Mouse (Mus musculus): ENCODE data around the gene Cwf19l2. TPM values are rescaled to one million over a fixed set of nuclear protein-coding genes. Genes with fewer than 3 reads are reported as not detected.
"Not testable (repeated sequence)": the region's sequence is repeated elsewhere in the genome, so short reads cannot be mapped to it uniquely, and the experiment has no call there.

Cwf19l2 gene
- total RNA-seq (2015) (15.5 and 18.1 TPM in 2 replicates), total RNA-seq (2017) (33.3 and 43.2 TPM in 2 replicates)

GRCm38 (mm10) chr9:3403251-3404208, at the start of gene Cwf19l2:
Gene Cwf19l2 (plus strand): TSS chr9:3403592.
- peak; percentile 94 for ATAC-seq (ENCODE audit: poor library complexity, severe bottlenecking)

- not testable (repeated sequence) for ATAC-seq (ENCODE audit: poor library complexity, severe bottlenecking)
Measured at GRCm38 (mm10) chr9:3376323-3376722, 27.1 kb upstream of the Cwf19l2 start.

- ATAC-seq (ENCODE audit: poor library complexity, severe bottlenecking), result peak; percentile 16; the same call in 1 of the 2 replicates
Measured at GRCm38 (mm10) chr9:3404372-3404771, 980 bp downstream of the Cwf19l2 start.

- ATAC-seq (ENCODE audit: poor library complexity, severe bottlenecking), result not testable (repeated sequence)
Measured at GRCm38 (mm10) chr9:3439555-3440300, 36.3 kb downstream of the Cwf19l2 start.

- peak; percentile 54 for ATAC-seq (ENCODE audit: poor library complexity, severe bottlenecking)
Measured at GRCm38 (mm10) chr9:3471897-3472296, 68.5 kb downstream of the Cwf19l2 start.

- ATAC-seq (ENCODE audit: poor library complexity, severe bottlenecking), result no peak
Measured at GRCm38 (mm10) chr9:3518645-3519044, 115.3 kb downstream of the Cwf19l2 start.

- ATAC-seq (ENCODE audit: poor library complexity, severe bottlenecking), result no peak
Measured at GRCm38 (mm10) chr9:3519178-3519577, 115.8 kb downstream of the Cwf19l2 start.

- ATAC-seq (ENCODE audit: poor library complexity, severe bottlenecking), result no peak
Measured at GRCm38 (mm10) chr9:3521031-3521430, 117.6 kb downstream of the Cwf19l2 start.

Other genes with a start within 250 kb of the Cwf19l2 start
- gene Alkbh8, start 68.5 kb upstream of the Cwf19l2 start, total RNA-seq (2015), result 6.8 and 8.0 TPM in 2 replicates
- gene Alkbh8, start 68.5 kb upstream of the Cwf19l2 start, total RNA-seq (2017), result 8.7 and 9.0 TPM in 2 replicates
- gene Gucy1a2, start 129.2 kb downstream of the Cwf19l2 start, total RNA-seq (2015), result not detected in 2 replicates
- gene Gucy1a2, start 129.2 kb downstream of the Cwf19l2 start, total RNA-seq (2017), result not detected in 2 replicates